Mouse (Mus musculus): ENCODE measurements at regions not wholly inside any gene's neighbourhood (a gene's known extent, or its start where the extent isn't known, plus 50 kb on each side); places are given as distances from the start of the nearest gene placed in this dataset.
"Not testable (repeated sequence)": the region's sequence is repeated elsewhere in the genome, so short reads cannot be mapped to it uniquely, and the experiment has no call there.

DNA sequence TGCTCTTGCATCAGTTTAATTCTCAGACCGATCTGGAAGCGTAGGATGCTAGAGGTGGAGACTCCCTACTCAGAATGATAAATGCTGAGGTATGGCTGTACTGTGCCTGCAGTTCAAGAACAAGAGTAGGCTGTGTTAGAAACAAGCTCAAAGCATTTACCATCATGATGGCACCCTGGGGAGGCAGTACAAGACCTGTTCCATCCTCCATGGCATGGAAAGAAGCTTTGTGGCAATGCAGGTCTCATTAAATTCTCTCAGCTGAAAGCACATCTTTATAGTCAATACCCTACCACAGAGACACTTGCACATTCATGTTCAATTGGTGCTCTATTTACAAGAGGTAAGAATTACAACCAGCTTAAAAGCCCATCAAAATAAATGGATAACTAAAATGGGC, 209.5 kb downstream of the Tbl1xr1 start:
- no peak for ATAC-seq

DNA sequence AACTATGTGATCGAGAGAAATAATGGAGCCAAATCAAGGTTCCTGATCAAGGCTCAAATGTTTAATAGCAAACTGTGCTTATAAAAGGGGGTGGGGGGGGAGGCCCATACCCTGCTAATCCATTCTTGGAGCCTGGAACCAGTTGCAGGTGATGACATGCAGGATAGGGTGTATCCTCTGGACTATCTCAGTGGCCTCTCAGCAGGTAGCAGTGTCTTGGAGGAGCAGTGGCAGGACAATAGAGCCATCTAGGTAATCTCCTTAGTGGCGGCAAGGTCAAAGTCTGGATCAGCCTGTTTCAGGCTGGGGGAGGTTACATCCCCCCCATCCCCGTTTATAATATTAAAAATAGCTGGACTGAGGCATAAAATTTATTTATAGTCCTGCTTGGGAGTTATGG, 217.0 kb downstream of the Tbl1xr1 start:
- no peak for ATAC-seq

DNA sequence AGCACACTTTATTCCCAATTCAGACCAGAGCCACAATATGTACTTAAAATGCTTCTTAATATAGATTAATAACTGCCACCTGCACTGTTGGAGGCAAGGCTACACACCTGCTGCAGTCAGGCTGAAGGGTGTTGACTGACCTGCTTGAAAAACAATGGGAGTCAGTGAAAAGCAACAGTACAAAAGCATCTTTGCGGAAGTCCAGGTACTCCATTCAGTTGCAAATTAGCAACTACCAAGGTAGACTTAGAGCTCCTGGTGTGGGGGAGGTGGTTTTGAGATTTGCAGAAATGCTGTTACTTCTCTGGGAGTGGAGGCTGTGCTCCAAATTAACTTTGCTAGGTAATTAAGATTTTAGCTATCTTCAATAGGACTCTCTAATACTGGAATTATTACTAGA, 217.6 kb downstream of the Tbl1xr1 start:
- ATAC-seq: not testable (repeated sequence)

DNA sequence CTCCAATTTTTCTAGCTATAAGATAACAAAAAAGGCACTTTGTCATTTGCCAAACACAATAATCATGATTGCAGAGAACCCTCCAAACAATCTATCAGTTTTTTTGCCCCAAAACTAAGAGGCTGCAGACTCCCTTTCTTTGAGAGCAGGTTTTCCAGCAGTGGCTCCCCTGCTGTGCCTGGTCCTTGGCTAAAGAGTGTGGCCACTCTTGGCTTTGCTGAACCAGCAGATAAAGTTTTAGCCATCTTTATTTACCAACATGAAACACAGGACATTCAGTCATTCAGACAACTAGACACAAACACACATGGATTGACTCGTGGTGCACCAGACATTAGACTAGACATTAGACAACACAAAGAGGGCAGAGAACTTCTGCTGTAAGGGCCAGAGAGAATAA, 220.5 kb downstream of the Tbl1xr1 start:
- not testable (repeated sequence) for ATAC-seq

DNA sequence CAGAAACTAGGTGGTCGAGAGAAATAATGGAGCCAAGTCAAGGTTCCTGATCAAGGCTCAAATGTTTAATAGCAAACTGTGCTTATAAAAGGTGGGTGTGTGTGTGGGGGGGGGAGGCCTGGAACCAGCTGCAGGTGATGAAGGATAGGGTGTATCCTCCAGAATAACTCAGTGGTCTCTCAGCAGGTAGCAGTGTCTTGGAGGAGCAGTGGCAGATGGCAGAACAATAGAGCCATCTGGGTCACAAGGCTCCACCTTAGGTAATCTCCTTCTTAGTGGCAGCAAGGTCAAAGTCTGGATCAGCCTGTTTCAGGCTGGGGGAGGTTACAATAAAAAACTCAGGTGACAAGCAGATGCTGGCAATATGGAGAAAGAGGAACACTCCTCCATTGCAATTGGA, 221.4 kb downstream of the Tbl1xr1 start:
- not testable (repeated sequence) for ATAC-seq

DNA sequence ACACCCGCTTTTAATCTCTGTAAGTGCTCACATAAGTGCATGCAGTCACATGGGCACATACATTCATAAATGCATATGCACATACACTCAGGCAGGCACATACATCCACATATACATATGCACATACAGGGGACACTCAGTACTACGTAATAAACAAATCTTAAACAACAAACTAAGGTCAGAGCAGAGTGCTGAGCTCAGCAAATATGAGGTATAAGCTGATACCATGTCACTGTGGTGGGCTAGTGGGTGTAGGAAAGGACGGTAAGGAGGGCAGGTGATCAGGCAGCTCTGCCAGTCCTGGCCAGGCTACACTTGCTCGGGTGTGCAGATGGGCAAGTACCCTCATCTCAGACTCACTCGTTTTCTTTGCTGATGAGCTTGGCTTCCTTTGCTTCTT, 224.1 kb downstream of the Tbl1xr1 start:
- no peak for ATAC-seq

DNA sequence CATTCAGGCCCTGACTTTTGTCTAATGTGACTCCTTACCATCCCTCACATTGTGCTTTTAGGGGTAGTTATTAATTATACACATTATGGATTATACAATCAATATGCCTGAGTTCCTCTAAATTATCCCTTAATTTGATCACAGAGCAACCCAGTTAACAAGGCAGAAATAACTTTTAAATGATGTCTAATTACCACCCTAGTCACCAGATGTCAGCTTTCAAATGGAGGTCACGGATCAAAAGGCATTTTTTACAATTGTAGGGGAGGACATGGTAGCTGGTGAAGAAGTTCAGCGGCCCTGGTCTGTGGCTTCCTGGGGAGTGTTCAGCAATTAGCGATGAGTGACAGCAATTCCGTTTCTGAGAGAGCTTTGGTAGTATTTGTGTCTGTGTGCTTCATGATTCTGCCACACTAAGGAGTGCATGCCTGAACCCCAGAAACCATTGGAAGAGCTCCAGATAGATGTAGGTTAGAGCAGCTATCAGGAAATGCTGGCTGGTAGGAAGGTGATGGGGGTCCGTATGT, 225.6 kb downstream of the Tbl1xr1 start:
- no peak for ATAC-seq

DNA sequence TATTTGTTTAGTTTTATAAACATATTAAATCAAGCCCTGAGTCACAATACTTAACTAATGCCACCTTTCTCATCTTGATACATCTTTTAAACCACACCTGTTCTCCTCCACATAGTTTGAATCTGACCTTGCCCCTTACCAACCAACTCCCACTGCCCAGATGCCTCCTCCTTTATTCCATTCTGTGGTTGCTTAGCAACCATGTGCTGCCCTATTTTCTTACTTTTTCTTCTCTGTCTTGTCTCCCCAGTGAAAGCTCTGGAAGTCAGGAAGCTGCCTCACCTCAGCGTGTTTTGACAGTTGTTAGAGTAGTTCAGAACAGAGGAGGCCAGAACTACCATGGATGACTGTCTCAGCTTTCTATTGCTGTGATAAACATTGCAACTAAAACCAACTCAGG, 227.7 kb downstream of the Tbl1xr1 start:
- no peak for ATAC-seq

DNA sequence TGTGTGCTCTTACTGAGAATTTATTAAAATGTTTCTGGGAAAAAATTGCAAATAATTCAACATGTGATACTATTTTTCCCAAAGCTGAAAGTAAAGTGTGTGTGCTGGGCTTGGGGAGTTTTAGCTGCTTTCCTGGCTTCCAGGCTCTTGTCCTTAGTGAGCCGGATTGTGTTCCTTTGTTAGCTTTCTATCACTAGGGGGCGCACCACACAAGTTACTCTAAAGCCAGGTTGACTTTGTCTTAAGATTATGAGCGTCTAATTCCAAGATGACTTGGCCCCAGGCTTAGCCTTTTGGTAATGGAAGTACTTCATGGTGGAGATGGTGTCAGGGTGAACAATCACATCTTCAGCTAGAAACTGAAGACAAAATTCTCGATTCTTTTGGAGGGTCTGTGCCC, 230.2 kb downstream of the Tbl1xr1 start:
- no peak for ATAC-seq

DNA sequence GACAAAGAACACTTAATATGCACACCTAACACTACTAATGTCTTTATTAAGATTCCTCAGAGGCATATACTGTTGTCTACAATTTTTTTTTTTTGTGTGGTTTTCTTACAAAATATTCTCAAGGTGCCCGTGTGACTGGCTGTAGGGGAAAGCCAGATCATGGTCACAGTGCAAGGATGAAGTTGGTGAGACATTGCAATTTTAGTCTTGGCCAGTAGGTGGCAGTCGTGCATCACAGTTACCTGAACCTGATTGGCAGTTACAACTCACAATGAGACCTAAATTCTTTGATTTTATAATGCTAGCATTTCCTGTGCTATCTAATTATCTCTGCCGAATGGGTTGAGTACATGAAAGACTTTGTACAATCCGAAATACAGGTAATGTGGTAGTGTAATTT, 232.5 kb downstream of the Tbl1xr1 start:
- peak; percentile 71 for ATAC-seq

DNA sequence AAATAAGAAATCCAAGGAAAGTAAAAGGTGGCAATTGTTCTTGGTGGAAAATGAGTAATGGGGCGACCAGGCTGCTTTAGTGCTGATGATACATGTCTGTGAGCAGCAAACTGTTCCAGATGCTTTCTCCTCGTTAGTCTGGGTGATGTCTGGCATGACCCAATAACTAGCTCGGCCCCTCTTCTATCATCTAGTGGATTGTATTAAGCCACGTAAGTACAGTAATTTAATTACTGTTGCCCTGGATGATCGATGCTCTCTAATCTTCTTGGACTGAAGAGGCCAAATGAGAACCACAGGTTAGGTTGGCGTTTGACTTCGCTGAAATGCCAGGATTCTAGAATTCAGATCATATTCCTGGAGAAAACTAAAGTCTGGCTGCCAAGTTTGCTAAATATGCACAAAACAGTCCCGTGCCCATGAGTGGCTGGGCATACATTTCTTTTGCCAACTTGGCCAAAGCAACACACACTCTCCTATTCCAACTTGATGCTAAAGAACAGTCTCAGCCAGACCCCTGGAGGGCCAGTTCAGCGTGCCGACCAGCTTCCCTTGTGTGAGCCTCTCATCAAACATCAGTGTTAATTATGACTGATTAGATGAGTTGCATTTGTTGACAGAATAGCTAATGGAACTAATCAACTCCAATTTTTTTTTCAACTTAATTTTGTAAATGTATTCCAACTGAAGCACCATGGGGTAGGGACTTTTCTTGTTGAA, 240.2 kb downstream of the Tbl1xr1 start:
- no peak for ATAC-seq

DNA sequence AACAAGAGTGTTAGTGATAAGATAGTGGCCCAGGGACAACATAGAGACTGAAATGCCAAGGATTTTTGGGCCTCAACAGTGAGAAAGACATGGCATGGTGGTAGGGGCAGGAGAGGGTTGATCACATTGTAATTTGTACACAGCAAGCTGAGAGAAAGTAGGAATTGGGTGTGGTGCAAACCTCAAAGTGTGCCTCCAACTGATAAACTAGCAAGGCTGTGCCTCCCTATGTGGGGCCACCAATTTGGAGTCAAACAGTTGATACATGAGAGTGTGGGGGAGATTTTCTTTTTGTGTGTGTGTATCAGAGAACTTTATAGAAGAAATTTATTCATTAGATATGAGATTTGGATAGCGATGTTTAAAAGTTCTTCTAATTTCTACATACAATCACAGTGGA, 244.0 kb downstream of the Tbl1xr1 start:
- not testable (repeated sequence) for ATAC-seq

DNA sequence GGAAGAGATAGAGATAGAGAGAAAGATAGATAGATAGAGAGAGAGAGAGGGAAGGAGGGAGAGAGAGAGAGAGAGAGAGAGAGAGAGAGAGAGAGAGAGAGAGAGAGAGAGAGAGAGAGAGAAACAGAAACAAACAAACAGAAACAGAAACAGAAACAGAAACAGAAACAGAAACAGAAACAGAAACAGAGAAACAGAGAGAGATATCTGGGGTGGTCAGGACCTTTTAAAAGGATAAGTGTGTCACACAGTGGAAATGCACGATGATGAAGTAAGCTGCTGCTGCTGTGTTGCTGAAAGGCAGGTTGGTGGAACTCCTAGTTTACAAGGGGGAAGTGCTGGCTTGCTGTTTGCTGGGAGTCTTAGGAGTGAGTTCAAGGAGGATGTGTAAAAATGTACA, 254.8 kb downstream of the Tbl1xr1 start:
- ATAC-seq: no peak
